Mouse (Mus musculus): ENCODE measurements around the gene Svs2.
"Not testable (repeated sequence)": the region's sequence is repeated elsewhere in the genome, so short reads cannot be mapped to it uniquely, and the experiment has no call there.

The Svs2 gene

GRCm38 (mm10) chr2:164238366-164238765 lies at the start of gene Svs2:
TSS of gene Svs2 (minus strand) at chr2:164238466.
- DNase-seq = no peak

GRCm38 (mm10) chr2:164278359-164278758 lies 40.1 kb upstream of the Svs2 start, which contains the start of gene Svs4:
TSS of gene Svs4 (minus strand) at chr2:164278459.
- DNase-seq = no peak

DNA sequence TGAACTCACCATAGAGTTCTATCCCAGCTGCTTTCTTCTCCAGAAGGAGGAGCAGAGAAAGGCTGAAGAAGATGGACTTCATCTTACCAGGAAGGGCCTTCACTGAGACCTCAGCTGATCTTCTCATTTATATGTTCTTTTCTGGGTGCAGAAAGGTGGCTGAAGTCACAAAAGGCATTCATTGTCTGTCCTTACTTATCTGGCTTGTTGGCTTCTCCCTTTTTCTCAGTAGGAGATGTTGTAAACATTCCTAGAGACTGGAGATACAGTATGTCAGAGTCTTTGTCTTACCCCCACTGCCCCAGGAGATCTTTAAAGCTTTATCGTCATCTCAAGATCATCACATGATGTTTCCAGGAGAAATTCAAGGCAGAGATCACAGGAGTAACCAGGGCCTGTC lies 18.3 kb upstream of the Svs2 start, which contains the start of gene Svs3b:
Svs3b (minus strand) TSS at position 101 of the 400 bp plus-strand sequence.
- not testable (repeated sequence) for DNase-seq

GRCm38 (mm10) chr2:164232671-164233070 lies 5.6 kb downstream of the Svs2 start:
- DNase-seq = no peak

GRCm38 (mm10) chr2:164228361-164229070 lies 9.8 kb downstream of the Svs2 start:
- DNase-seq = no peak

- no peak for DNase-seq
These were observed 16.7 kb downstream of the Svs2 start, which contains the start of gene Wfdc15b for GRCm38 (mm10) chr2:164221522-164221921. TSS of gene Wfdc15b (minus strand) at chr2:164221660.

DNA sequence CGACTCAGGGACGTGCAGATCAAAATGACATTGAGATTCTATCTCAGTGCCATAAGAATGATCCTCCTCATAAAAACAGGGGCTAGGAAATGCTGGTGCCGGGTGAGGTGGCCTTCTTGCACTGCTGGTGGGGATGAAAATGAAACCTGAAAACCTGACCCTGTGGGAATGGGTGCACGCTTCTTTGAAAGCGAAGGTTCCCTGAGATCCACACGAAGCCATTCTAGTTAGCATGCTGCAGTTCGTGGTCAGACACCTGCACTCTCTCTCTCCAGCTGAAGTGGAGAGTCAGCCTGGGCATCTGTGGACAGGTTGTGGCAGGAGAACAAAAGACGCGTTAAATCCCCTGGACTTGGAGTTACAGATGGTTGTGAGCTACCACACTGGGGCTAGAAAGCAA lies 19.0 kb downstream of the Svs2 start:
- no peak for DNase-seq

GRCm38 (mm10) chr2:164212711-164213110 lies 25.6 kb downstream of the Svs2 start:
- no peak for DNase-seq

DNA sequence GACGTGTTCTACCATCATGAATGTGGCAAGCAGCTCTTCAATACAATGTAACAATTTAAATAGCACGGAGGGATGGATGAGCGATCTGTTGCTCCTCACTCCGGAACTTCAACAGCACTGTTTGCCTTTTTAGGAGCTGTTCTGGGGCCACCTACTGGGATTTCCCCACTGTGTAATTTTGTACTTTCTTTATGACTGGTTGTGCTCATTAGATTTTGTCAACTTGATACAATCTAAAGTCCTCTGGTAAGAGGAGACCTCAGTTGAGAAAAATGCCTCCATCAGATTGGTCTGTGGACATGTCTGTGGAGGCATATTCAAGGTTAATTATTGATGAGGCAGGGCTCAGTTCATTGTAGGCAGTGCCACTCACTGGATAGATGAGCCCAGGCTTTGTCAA lies 27.4 kb downstream of the Svs2 start:
- DNase-seq = no peak

- peak; percentile 84 for DNase-seq
These were observed 31.6 kb downstream of the Svs2 start for GRCm38 (mm10) chr2:164206676-164207075.

- not testable (repeated sequence) for DNase-seq
These were observed 32.3 kb downstream of the Svs2 start for GRCm38 (mm10) chr2:164206011-164206410.

- no peak for DNase-seq
These were observed 38.5 kb downstream of the Svs2 start, which contains the start of gene Wfdc15a for GRCm38 (mm10) chr2:164199626-164200327. TSS of gene Wfdc15a (minus strand) at chr2:164200130.

DNA sequence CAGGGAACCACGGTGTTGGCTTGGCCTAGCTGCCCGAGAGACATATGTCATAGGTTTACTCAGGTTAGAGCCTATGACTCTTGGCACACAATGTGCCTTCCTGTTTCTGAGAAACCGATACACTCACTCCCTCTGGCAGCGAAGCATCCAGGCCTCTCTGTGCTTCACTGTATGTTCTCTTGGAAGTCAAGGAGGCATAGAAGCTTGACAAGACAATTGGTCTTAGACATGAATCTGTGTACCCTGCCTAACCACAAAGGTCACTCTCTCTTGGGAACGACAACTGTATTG lies 41.6 kb downstream of the Svs2 start:
- no peak for DNase-seq

GRCm38 (mm10) chr2:164195971-164196699 lies 42.1 kb downstream of the Svs2 start:
- DNase-seq = no peak

- no peak for DNase-seq
These were observed 43.2 kb downstream of the Svs2 start for GRCm38 (mm10) chr2:164194959-164195630.

DNA sequence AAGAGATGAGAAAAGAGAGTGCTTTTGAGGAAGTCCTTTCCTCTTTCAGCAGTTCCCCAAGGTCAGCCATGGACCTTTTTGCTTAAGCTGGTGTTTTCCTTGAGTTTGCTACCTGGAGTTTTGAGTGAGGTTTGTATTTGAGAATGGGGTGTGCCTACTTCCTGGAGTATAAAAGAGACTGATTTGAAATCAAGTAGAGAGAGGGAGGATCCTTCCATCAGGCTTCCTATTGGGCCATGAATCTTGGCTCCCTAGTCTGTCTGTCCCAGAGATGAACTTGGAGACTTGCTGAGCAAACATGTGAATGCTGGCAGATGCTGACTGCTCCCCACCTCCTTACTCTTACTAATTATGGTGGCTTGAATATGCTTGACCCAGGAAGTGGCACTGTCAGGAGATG lies 46.0 kb downstream of the Svs2 start:
- DNase-seq = no peak

DNA sequence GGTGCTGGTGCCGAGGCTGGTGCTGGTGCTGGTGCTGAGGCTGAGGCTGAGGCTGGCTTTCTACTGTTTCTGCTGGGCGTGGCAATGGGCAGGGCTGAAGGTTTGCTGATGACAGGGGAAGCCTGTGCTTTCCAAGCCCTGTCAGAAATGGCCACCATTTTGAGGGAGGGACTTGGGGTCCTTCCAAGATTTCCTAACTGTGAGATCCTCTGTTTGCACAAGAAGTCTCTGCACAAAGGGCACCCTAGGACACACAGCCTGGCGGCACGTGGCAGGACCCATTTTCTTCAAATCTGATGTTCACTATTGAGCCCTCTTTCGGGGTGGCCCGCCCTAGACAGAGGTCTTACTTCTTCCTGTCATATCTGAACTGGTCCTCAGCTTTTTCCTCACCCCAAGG lies 47.7 kb downstream of the Svs2 start, which contains the start of gene Wfdc12:
Wfdc12 (minus strand) TSS at position 33 of the 400 bp plus-strand sequence.
- DNase-seq = no peak

DNA sequence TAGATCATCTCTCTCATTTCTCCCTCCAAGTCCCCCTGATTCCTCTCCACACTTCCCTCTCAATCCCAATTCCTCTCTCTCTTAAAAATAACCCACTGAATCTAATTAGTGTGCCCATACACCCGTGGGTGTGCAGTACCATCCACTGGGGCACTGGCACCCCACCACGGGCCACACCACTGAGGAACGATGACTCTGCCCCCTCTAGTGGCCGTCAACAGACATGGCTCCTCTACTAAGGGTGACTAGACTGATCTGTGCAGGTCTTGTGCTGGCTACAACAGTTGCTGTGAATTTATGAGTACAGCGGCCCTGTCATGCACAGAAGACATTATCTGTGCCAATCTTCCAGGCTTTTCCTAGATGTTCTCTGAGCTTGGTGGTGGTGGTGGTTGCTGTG lies 49.5 kb downstream of the Svs2 start:
- DNase-seq = no peak

Data from cerebellum, adult 11-12 months (tissue).